Mouse (Mus musculus): ENCODE measurements around the gene Satb1. TPM values are rescaled to one million over a fixed set of nuclear protein-coding genes. Genes with fewer than 3 reads are reported as not detected.

Gene Satb1
- polyA plus RNA-seq, 1 experiment from 2014 or later = 30.1 TPM

DNA sequence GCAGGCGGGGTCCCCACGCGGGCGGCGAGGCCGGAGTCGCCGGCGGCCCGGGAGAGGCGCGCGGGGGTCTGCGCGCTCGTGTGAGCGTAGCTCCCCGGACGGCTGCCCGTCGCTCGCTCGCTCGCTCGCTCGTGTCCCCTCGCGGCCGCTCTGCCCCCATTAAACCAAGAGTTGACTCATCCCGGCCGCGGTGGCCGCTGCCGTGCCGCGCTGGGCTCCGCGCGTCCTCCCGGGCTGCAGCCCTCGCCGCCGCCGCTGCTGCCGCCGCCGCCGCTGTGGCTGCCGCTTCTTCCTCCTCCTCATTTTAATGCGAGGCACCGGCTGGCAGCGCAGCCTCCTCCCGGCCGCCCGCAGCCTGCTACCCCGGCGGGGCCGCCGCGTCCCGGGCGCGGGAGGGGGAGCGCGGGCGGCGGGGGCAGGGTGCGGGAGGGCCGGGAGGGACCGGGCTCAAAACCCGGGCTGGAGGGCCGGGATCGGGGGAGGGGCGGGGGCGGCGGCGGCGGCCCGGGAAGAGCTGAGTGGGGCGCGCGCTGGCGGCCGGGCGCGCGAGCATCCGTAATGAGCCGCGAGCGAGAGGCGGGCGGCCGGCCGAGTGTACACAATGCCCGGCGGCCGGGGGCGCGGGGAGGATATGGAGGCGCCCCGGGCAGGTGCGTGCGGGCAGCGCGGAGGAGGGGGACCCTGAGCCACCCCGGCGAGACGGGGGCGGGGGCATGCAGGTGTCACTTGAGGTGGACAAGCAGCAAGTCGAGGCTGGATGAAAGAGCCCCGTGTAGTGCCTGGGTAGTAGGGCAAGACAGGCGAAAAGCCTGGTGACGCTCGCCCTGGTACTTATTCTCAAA lies 19.9 kb downstream of the Satb1 start:
- WGBS = under 1% methylated on average over 94 of the region's 115 CpGs
- Histone ChIP-seq H3K9ac (replicated peaks) (peak overlapping the region; percentile 94), H3K27me3 (no peaks in the 10 kb centered on the region), H3K36me3 (peaks cover 5% of the 10 kb centered on the region; the same call in 1 of the 2 replicates), H3K4me3 (replicated peaks) (peak overlapping the region; percentile 89), H3K4me2 (replicated peaks) (peak overlapping the region; percentile 64), H3K4me1 (replicated peaks) (peaks cover 23% of the 10 kb centered on the region), H3K27ac (peak overlapping the region; percentile 97), H3K9me3 (no peaks in the 10 kb centered on the region)
- ATAC-seq = peak; percentile 90

DNA sequence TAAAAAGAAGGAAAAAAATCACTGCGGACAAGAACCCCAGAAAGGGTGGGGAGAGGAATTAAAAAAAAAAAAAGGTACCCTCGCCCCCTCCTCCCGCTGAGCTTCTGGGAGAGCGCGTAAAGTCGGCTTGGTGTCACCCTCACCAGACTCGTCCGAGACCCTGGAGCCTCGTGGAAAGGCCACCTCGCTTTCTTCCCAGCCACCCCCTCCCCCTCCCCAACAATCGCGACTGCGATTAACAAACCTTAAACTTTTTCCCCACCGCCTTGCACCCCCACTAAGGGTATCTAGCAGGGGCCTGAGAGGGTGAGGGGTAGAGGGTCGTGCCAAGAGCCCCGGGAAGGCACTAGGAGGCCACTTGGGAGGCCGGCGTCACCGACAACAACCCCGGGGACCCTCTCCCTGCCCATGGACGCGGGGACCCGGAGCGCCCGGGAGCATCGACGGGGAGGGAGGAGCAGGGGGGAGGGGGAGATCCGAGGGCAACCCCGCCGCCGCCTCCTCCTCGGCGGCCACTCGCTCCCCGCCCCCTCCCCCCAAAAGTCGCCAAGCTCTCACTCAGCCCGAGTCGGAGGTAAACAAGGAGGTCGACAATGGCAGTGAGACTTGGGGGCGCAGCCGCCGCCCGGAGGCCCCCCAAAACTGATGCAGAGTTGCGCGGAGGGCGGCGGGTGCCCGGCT lies 20.7 kb downstream of the Satb1 start:
- H3K4me2 ChIP-seq (replicated peaks) = peak overlapping the region; percentile 64
- peak; percentile 69 for ATAC-seq
- WGBS = under 1% methylated on average over 33 of the region's 48 CpGs

DNA sequence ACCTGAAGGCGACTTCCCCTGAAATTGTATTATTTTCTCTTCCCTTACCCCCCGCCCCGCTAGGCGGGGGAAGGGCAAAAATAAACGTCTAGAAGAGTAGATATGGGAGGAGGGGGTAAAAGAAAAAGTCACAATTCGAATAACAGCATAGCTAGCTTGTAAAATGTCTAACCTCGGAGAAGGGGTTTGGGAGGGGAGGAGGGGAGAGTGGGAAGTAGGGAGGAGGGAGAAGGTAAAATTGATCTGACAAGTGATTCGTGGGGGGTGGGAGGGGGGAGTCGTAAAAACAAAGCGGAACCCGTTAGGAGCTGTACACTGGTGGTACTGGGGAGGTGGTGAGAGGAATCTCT lies 21.2 kb downstream of the Satb1 start:
- H3K27ac ChIP-seq = peak overlapping the region; percentile 97
- peak overlapping the region; percentile 89 for H3K4me3 ChIP-seq (replicated peaks)
- H3K36me3 ChIP-seq = peaks cover 5% of the 10 kb centered on the region; the same call in 1 of the 2 replicates
- peak overlapping the region; percentile 64 for H3K4me2 ChIP-seq (replicated peaks)
- peaks cover 31% of the 10 kb centered on the region for H3K4me1 ChIP-seq (replicated peaks)
- no peaks in the 10 kb centered on the region for H3K9me3 ChIP-seq
- 0% methylated on average over 11 of the region's 11 CpGs for whole genome bisulfite sequencing
- ATAC-seq = peak; percentile 0; the same call in 1 of the 2 replicates
- peak overlapping the region; percentile 94 for H3K9ac ChIP-seq (replicated peaks)
- H3K27me3 ChIP-seq = no peaks in the 10 kb centered on the region

More for the DNA sequence above, 20.7 kb downstream of the Satb1 start:
- Histone ChIP-seq H3K27ac (peak overlapping the region; percentile 97), H3K4me1 (replicated peaks) (peaks cover 27% of the 10 kb centered on the region), H3K9ac (replicated peaks) (peak overlapping the region; percentile 94), H3K9me3 (no peaks in the 10 kb centered on the region), H3K27me3 (no peaks in the 10 kb centered on the region), H3K36me3 (peaks cover 5% of the 10 kb centered on the region; the same call in 1 of the 2 replicates), H3K4me3 (replicated peaks) (peak overlapping the region; percentile 89)

DNA sequence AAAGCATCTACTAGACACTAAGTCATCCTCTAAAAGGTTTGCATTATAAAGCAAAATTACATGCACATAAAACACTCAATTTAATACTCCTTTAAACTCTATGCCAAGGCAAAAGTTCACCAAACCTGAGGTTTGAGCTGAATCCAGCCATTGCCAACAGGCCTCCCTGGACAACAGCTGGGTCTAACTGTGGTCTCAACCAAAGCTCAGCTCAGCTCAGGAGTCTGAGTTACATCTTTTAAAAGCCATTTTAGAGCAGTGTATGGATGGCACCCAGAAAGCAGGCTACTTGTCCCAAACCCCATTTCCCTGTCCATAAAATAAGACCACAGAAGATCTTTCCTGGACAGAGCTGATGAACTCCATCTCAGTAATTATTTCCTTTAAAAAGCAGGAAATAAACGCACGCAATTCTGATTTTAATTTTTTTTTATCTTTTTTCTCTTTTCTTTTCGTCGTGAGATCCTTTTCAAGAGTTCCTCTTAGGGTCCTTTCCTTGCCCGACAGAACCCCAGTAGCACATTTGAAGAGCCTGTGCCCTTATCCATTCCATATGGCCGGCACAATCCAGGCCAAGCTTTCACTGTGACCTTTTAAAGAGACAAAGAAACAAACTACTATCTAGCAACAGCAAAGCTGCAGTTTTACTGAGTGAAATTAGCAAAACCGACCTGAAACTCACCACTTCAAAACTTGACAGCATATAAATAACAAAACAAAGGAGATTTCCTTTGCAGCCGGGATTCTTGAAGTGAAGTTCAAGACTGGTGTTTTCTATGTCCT lies 21.8 kb downstream of the Satb1 start:
- peak overlapping the region; percentile 64 for H3K4me2 ChIP-seq (replicated peaks)
- H3K4me3 ChIP-seq (replicated peaks) = peak overlapping the region; percentile 89
- 3% methylated on average over 8 of the region's 8 CpGs for WGBS
- H3K27ac ChIP-seq = peak overlapping the region; percentile 97
- peaks cover 5% of the 10 kb centered on the region; the same call in 1 of the 2 replicates for H3K36me3 ChIP-seq
- no peak for ATAC-seq
- H3K4me1 ChIP-seq (replicated peaks) = peaks cover 35% of the 10 kb centered on the region
- no peaks in the 10 kb centered on the region for H3K27me3 ChIP-seq
- peak overlapping the region; percentile 94 for H3K9ac ChIP-seq (replicated peaks)
- no peaks in the 10 kb centered on the region for H3K9me3 ChIP-seq

DNA sequence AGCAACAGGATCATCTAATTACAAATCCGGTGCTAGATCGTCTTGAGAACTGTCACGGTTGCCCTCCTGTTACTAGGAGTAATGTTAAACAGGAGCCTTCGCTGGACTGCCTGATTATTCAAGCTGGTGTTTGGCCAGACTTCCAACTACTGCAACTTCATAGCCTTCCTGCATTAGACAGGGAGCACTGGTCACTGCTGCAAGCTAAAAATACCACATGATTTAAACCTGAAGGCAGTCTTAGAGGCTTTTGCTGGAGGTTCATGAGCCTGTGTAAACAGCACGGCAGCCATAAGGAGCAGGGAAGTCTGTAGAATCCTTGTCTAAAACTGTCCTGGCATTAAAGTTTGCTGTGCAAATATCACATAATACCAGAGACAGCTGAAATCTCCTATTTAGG lies 25.7 kb downstream of the Satb1 start:
- H3K27ac ChIP-seq = no peak overlapping the region

DNA sequence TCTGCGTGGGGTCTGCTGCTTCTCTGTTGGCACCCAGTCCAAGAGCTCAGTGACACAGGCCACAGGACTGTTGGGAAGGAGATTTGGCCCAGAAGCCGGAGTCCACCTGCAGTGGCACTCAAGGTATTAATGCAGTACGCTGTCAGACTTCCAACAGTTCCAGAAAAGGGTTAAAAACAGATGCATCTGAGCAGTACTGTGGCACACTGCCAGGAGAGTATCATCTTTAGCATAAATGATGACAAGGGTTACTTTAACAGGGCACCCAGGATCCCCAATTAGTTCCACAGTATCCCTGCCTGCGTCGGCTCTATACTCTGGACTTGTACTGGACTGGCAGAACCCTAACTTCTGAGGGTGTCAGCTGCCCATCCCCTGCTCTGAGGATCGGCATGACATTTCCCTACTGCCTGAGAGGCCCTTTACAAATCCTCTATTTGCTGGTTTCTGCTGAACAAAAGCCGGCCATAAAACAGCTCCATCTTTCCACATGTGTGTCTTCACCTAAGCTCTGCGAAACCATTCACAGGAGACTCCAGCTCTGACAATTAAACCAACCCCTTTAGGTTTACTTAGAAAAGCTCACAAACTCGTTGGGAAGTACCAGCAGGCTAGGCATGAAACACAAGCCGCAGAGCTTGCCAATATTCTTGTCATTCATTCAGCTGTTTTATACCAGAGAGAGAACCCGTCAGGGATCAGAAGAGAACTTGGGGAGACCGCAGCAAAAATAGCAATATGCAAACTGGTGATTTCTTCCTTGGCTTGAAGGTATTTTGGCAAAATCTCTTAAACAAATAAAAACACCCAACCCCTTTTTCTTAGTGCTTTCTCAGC lies 26.7 kb downstream of the Satb1 start:
- H3K4me3 ChIP-seq (replicated peaks) = no peak overlapping the region
- 0 out of 2 replicates have a peak, but pooled peaks have one; percentile 25 for ATAC-seq
- no peaks in the 10 kb centered on the region for H3K9me3 ChIP-seq
- no peak overlapping the region for H3K27ac ChIP-seq
- H3K4me1 ChIP-seq (replicated peaks) = peaks cover 47% of the 10 kb centered on the region
- peaks cover 30% of the 10 kb centered on the region for H3K36me3 ChIP-seq
- peak overlapping the region; percentile 33; the same call in 1 of the 2 replicates for H3K9ac ChIP-seq (replicated peaks)
- H3K4me2 ChIP-seq (replicated peaks) = no peak overlapping the region
- no peaks in the 10 kb centered on the region for H3K27me3 ChIP-seq
- WGBS = 76% methylated on average over 12 of the region's 12 CpGs

More for the DNA sequence above, 25.7 kb downstream of the Satb1 start:
- ATAC-seq = no peak
- Histone ChIP-seq H3K4me3 (replicated peaks) (no peak overlapping the region), H3K27me3 (no peaks in the 10 kb centered on the region), H3K4me2 (replicated peaks) (no peak overlapping the region), H3K9ac (replicated peaks) (no peak overlapping the region), H3K4me1 (replicated peaks) (peaks cover 47% of the 10 kb centered on the region), H3K9me3 (no peaks in the 10 kb centered on the region), H3K36me3 (peaks cover 26% of the 10 kb centered on the region)
- 54% methylated on average over 5 of the region's 5 CpGs for WGBS

DNA sequence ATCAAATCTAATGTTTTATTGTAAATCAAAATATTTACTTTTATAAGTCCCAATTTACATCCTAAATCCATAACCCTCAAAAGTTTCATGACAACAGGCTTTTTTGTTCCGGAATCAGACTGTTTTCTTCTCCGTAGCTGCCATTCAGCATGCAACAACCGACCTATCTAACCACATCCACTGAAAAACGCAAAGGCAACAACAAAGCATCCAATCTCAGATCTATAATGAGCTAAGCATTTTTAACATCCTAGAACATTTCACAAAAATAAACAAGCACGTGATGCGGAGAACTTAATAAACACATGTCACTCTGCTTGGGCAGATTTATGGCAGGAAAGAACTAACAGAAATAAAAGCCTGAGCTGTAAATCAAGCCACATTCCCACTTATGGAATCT lies 32.9 kb downstream of the Satb1 start:
- WGBS = 83% methylated on average over 6 of the region's 6 CpGs
- no peak overlapping the region for H3K9ac ChIP-seq (replicated peaks)

DNA sequence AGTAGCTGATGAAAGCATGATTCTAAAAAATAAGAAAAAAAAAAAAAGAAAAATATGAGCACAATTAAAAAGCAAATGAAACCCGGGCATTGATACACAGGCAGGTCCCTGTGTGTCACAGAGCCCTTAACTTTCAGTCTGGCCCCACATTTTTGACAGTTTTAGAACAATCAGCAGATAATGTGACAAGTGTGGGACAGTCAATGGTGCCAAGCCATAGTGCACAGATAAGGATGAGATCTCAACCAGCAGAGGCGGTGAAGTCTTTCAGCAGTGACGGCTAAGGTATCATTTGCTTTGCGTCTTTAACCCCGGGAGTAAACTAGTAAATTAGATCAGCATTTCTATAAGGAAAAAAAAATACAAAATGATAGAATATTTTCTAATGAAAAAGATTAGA lies 36.6 kb downstream of the Satb1 start:
- Histone ChIP-seq H3K27ac (no peak overlapping the region), H3K36me3 (peaks cover 8% of the 10 kb centered on the region; the same call in 1 of the 2 replicates), H3K4me1 (replicated peaks) (peaks cover 10% of the 10 kb centered on the region; the same call in 1 of the 2 replicates), H3K9me3 (no peaks in the 10 kb centered on the region), H3K9ac (replicated peaks) (no peak overlapping the region), H3K27me3 (no peaks in the 10 kb centered on the region), H3K4me3 (replicated peaks) (no peak overlapping the region), H3K4me2 (replicated peaks) (no peak overlapping the region)
- 94% methylated on average over 5 of the region's 5 CpGs for WGBS
- ATAC-seq = no peak

More for the DNA sequence above, 32.9 kb downstream of the Satb1 start:
- Histone ChIP-seq H3K27ac (no peak overlapping the region), H3K4me1 (replicated peaks) (peaks cover 6% of the 10 kb centered on the region; the same call in 1 of the 2 replicates), H3K4me3 (replicated peaks) (no peak overlapping the region), H3K4me2 (replicated peaks) (no peak overlapping the region), H3K36me3 (peaks cover 21% of the 10 kb centered on the region), H3K27me3 (no peaks in the 10 kb centered on the region), H3K9me3 (no peaks in the 10 kb centered on the region)
- no peak for ATAC-seq

DNA sequence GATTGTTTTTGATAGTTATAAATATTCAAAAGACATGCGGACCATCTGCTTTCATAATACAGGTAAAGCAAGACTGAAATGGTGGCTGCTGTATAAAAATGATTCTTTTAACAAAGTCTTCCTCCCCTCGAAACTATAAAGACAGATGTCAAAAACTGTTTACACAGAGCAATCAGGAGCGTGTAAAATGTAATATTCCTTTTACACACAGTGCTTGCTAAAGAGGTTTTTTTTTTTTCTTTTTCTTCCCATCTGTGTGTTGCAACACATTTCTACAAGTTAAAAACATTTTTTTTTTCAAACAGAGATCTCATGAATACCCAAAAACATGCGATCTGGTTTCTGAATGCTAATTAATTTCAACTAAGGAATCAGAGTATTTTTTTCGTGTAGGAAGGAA lies 41.9 kb downstream of the Satb1 start:
- no peaks in the 10 kb centered on the region for H3K27me3 ChIP-seq
- 53% methylated on average over 5 of the region's 5 CpGs for whole genome bisulfite sequencing
- H3K9me3 ChIP-seq = no peaks in the 10 kb centered on the region
- H3K4me2 ChIP-seq (replicated peaks) = no peak overlapping the region
- ATAC-seq = peak; percentile 8; the same call in 1 of the 2 replicates
- H3K4me3 ChIP-seq (replicated peaks) = no peak overlapping the region
- peaks cover 14% of the 10 kb centered on the region; the same call in 1 of the 2 replicates for H3K36me3 ChIP-seq
- H3K4me1 ChIP-seq (replicated peaks) = peaks cover 33% of the 10 kb centered on the region
- no peak overlapping the region for H3K27ac ChIP-seq
- H3K9ac ChIP-seq (replicated peaks) = no peak overlapping the region

DNA sequence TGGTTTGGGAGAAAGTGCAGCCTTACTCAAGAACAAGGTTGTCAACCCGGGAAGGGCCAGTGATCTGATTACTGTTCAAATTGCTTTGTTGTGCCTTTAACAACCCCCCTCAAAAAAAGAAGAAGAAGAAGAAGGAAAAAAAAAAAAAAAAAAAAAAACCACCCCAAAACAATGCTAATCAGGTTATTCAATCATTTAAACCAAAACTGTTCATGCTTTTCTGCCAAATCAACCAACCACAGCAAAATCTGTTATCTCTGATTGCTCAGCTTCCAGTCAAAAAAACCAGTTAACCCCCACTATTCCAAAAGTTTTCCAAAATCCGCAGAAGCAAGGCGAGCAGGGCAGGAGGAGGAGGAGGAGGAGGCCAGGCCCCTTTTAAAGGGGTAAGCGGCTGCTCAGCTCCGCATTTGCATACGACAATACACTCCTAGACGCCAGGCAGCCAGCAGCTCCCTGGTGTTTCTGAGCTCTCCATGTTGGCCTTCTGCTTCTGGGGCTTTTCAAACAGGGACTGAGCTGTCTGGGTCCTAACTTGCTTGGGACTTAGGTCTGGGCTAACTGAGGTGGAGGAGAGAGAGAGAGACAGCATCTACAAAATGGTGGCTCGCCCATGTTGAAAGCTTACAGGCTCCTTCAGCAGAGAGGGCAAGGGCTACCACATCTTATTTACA lies 42.6 kb downstream of the Satb1 start:
- ATAC-seq = peak; percentile 88
- no peak overlapping the region for H3K9ac ChIP-seq (replicated peaks)
- H3K4me2 ChIP-seq (replicated peaks) = peak overlapping the region; percentile 35
- H3K4me1 ChIP-seq (replicated peaks) = peaks cover 34% of the 10 kb centered on the region
- peak overlapping the region; percentile 88 for H3K27ac ChIP-seq
- H3K4me3 ChIP-seq (replicated peaks) = 0 out of 2 replicates have a peak overlapping the region, but pooled peaks have one; percentile 2
- H3K36me3 ChIP-seq = peaks cover 14% of the 10 kb centered on the region; the same call in 1 of the 2 replicates
- H3K9me3 ChIP-seq = no peaks in the 10 kb centered on the region
- no peaks in the 10 kb centered on the region for H3K27me3 ChIP-seq
- 5% methylated on average over 8 of the region's 8 CpGs for WGBS

Measured in midbrain, embryonic 13.5 days (tissue).